Mouse (Mus musculus) skeletal muscle tissue, postnatal 0 days (tissue): Measurements from ENCODE around the gene Olfr1445. TPM values are rescaled to one million over a fixed set of nuclear protein-coding genes. Genes with fewer than 3 reads are reported as not detected.

ENCODE experiments used
- polyA plus RNA-seq: library from polyadenylated mRNA; unstranded; fragments of >200 nt; fragmentation: Nextera tagmentation; extraction: Ambion mirVana; gene quantifications from 2 replicates; pipeline ENCODE4 v1.2.1, GENCODE M21; 2015

The Olfr1445 gene
- polyA plus RNA-seq = not detected in 2 replicates

GRCm38 (mm10) chr19:12883555-12883954 lies at the start of gene Olfr1445:
Olfr1445 (plus strand) TSS chr19:12883855.

DNA sequence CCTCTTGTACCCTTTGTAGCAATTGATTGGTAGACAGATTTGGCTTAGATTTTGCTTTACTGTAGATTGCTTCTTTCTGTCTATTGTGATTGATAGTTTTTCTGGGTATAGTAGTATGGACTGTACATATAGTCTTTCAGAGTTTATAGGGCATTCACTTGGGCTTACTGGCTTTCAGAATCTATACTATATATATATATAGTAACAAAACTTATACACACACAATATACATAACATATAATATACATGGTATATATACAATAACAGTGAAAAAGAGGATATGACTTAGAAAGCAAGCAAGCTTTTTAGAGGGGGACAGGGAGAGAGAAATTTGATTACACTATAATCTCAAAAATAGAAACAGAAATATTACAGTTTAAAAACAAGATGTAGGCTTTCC lies 37.3 kb upstream of the Olfr1445 start, which contains the start of gene Gm5244:
TSS of gene Gm5244 (plus strand) at position 301 of the 400 bp plus-strand sequence.

GRCm38 (mm10) chr19:12856983-12857382 lies 26.7 kb upstream of the Olfr1445 start, which contains the start of gene Olfr1444:
Olfr1444 (plus strand) TSS chr19:12857283.

DNA sequence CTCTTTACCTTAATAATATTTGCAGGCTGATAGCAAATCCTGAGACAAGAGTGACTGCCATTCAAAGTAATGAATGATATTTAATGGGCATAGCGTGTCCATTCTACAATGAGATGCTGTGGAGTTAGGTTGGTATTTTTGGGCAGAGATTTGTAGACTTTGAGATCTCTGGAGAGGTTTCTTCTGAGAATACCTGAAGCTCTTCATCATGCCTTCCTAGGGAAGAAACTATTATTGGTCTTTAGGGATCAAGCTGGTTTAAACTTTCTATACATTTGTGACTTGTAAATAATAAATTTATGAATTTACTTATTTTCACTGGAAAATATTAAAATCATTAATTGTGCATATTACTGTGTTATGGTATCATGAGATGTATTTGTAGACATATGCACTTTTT lies 9.8 kb downstream of the Olfr1445 start, which contains the start of gene Olfr1446:
TSS of gene Olfr1446 (minus strand) at position 101 of the 400 bp plus-strand sequence.

DNA sequence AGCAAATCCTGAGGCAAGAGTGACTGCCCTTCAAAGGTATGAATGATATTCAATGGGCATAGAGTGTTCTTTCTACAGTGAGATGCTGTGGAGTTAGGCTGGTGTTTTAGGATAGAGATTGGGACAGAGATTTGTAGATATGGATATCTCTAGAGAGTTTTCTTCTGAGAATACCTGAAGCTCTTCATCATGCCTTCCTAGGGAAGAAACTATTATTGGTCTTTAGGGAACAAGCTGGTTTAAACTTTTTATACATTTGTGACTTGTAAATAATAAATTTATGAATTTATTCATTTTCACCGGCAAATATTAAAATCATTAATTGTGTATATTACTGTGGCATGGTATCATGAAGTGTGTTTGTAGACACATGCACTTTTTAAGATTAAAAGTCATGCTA lies 20.0 kb downstream of the Olfr1445 start, which contains the start of gene Olfr1447:
TSS of gene Olfr1447 (minus strand) at position 101 of the 400 bp plus-strand sequence.

GRCm38 (mm10) chr19:12924319-12924718 lies 40.7 kb downstream of the Olfr1445 start, which contains the start of gene Olfr1448:
Olfr1448 (minus strand) TSS chr19:12924419.

GRCm38 (mm10) chr19:12930540-12930939 lies 46.9 kb downstream of the Olfr1445 start, which contains the start of gene Olfr1449:
Olfr1449 (plus strand) TSS chr19:12930840.

Other genes with a start within 250 kb of the Olfr1445 start
- not detected in 2 replicates for gene Olfr1442, start 213.4 kb upstream of the Olfr1445 start, polyA plus RNA-seq
- not detected in 2 replicates for gene Olfr1443, start 205.7 kb upstream of the Olfr1445 start, polyA plus RNA-seq
- not detected in 2 replicates for gene Keg1, start 188.1 kb upstream of the Olfr1445 start, polyA plus RNA-seq
- gene Cntf, start 118.2 kb upstream of the Olfr1445 start, polyA plus RNA-seq = 0.16 and 0.63 TPM in 2 replicates
- 10.3 and 11.7 TPM in 2 replicates for gene Zfp91, start 87.7 kb upstream of the Olfr1445 start, polyA plus RNA-seq
- 3.0 and 3.6 TPM in 2 replicates for gene Lpxn, start 87.7 kb upstream of the Olfr1445 start, polyA plus RNA-seq
- not detected in 2 replicates for gene Gm5244, start 37.2 kb upstream of the Olfr1445 start, polyA plus RNA-seq
- not detected in 2 replicates for gene Olfr1444, start 26.6 kb upstream of the Olfr1445 start, polyA plus RNA-seq
- not detected in 2 replicates for gene Olfr1446, start 9.7 kb downstream of the Olfr1445 start, polyA plus RNA-seq
- not detected in 2 replicates for gene Olfr1447, start 19.9 kb downstream of the Olfr1445 start, polyA plus RNA-seq
- not detected in 2 replicates for gene Olfr1448, start 40.6 kb downstream of the Olfr1445 start, polyA plus RNA-seq
- gene Olfr1449, start 47.0 kb downstream of the Olfr1445 start, polyA plus RNA-seq = not detected in 2 replicates
- not detected in 2 replicates for gene Olfr1450, start 66.4 kb downstream of the Olfr1445 start, polyA plus RNA-seq
- gene Olfr1451, start 111.2 kb downstream of the Olfr1445 start, polyA plus RNA-seq = not detected in 2 replicates
- not detected in 2 replicates for gene Olfr1453, start 144.5 kb downstream of the Olfr1445 start, polyA plus RNA-seq
- not detected in 2 replicates for gene Olfr1454, start 176.8 kb downstream of the Olfr1445 start, polyA plus RNA-seq
- not detected in 2 replicates for gene Olfr1457, start 214.0 kb downstream of the Olfr1445 start, polyA plus RNA-seq
- not detected in 2 replicates for gene Olfr1458, start 222.9 kb downstream of the Olfr1445 start, polyA plus RNA-seq